Mouse (Mus musculus) spleen, postnatal 4 days (tissue): ENCODE measurements around the gene Atp5d.

Experiments used
- DNase-seq, 2 experiments: peaks; one replicate each; pipeline ENCODE4 v3.0.0; 2022; ENCODE audit warnings: low spot score in 2 of 2

The Atp5d gene

GRCm38 (mm10) chr10:80138553-80139438 lies at the start of gene Atp5d:
Gene Atp5d (plus strand): TSS chr10:80138632.
- DNase-seq: peak; percentile 53 to 77

GRCm38 (mm10) chr10:80089146-80089545 lies 49.3 kb upstream of the Atp5d start:
- no peak for DNase-seq

GRCm38 (mm10) chr10:80091527-80091926 lies 46.9 kb upstream of the Atp5d start:
- no peak for DNase-seq

GRCm38 (mm10) chr10:80092690-80093089 lies 45.7 kb upstream of the Atp5d start:
- DNase-seq: no peak

GRCm38 (mm10) chr10:80094085-80094484 lies 44.3 kb upstream of the Atp5d start:
- DNase-seq: no peak

- DNase-seq: no peak
Observed at GRCm38 (mm10) chr10:80094684-80095083, 43.7 kb upstream of the Atp5d start.

- DNase-seq: no peak
Observed at GRCm38 (mm10) chr10:80095547-80095946, 42.9 kb upstream of the Atp5d start.

GRCm38 (mm10) chr10:80097275-80097674 lies 41.2 kb upstream of the Atp5d start:
- no peak for DNase-seq

GRCm38 (mm10) chr10:80098630-80099029 lies 39.8 kb upstream of the Atp5d start:
- no peak for DNase-seq

GRCm38 (mm10) chr10:80100982-80101381 lies 37.5 kb upstream of the Atp5d start:
- DNase-seq: no peak

- DNase-seq: peak; percentile 92 to 96
Observed at GRCm38 (mm10) chr10:80102216-80102915, 36.1 kb upstream of the Atp5d start.

GRCm38 (mm10) chr10:80103032-80103431 lies 35.4 kb upstream of the Atp5d start:
- no peak for DNase-seq

- no peak for DNase-seq
Observed at GRCm38 (mm10) chr10:80104181-80104580, 34.3 kb upstream of the Atp5d start.

GRCm38 (mm10) chr10:80105460-80105859 lies 33.0 kb upstream of the Atp5d start, which contains the start of gene Sbno2:
Gene Sbno2 (minus strand): TSS chr10:80105571.
- peak in 1 of 2 experiments; percentile 57 for DNase-seq

- no peak for DNase-seq
Observed at GRCm38 (mm10) chr10:80105926-80106325, 32.5 kb upstream of the Atp5d start.

GRCm38 (mm10) chr10:80107678-80108077 lies 30.8 kb upstream of the Atp5d start:
- DNase-seq: no peak

GRCm38 (mm10) chr10:80114341-80115284 lies 23.8 kb upstream of the Atp5d start:
- DNase-seq: peak; percentile 95 to 98

GRCm38 (mm10) chr10:80115290-80115943 lies 23.0 kb upstream of the Atp5d start, which contains the start of gene Stk11:
Gene Stk11 (plus strand): TSS chr10:80115803.
- DNase-seq: peak; percentile 99

GRCm38 (mm10) chr10:80115944-80116335 lies 22.5 kb upstream of the Atp5d start:
- no peak for DNase-seq

GRCm38 (mm10) chr10:80116563-80116926 lies 21.9 kb upstream of the Atp5d start:
- DNase-seq: peak; percentile 55 to 83
